Mouse (Mus musculus) gastrocnemius, postnatal 36 days (tissue): Measurements from ENCODE around the gene Fam181a. TPM values are rescaled to one million over a fixed set of nuclear protein-coding genes. Genes with fewer than 3 reads are reported as not detected.

Experiments used
- DNase-seq, 2 experiments: peaks; one replicate each; pipeline ENCODE4 v3.0.0; 2022
- intact Hi-C: fragments of 180-260 bp; cut with DNase I; formaldehyde crosslinking; loops from one replicate; pipeline ENCODE4 v1.15.1; 2025
- total RNA-seq, 2 experiments: library from RNA; stranded (reverse); gene quantifications; 2 replicates each; pipeline ENCODE4 v1.2.3; 2021

The Fam181a gene
- total RNA-seq, 2 experiments from 2014 or later, result not detected

DNA sequence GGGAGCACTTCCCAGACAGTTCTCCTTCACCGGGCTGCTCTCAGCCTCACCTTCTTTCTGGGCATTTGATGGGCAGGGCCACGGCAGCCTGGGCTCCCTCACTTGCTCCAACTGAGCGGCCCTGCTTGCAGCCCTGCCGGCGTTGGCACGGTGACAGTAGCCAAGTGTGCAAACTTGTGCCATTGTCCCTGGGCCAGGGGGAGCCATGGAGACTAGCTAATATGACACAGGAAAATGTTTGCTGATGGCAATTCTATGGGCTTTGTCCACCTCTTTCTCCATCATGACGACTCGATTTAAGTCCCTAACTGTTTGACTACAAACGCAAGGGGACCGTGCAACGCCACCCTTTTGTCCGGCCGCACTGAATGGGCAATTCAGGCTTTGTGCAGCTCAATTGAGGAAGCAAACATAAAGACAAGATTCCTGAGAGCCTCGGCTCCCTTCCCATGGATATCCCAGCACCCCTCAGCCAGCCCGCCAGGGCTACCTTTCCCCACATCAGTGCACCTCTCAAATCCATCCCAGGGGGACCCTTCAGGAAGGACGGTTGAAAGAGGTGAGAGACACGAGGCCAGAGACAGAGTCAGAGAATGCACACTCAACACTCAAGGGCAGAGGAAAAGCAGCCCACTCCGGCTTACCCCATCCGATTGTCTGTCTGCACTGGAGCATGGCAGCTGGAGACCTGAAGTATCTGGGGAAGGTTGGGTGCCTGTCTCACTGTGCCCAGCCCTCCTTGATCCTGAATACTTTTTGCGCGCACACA is 3.3 kb downstream of the Fam181a start:
- intact Hi-C loops, result no loop called here
- no peak for DNase-seq

DNA sequence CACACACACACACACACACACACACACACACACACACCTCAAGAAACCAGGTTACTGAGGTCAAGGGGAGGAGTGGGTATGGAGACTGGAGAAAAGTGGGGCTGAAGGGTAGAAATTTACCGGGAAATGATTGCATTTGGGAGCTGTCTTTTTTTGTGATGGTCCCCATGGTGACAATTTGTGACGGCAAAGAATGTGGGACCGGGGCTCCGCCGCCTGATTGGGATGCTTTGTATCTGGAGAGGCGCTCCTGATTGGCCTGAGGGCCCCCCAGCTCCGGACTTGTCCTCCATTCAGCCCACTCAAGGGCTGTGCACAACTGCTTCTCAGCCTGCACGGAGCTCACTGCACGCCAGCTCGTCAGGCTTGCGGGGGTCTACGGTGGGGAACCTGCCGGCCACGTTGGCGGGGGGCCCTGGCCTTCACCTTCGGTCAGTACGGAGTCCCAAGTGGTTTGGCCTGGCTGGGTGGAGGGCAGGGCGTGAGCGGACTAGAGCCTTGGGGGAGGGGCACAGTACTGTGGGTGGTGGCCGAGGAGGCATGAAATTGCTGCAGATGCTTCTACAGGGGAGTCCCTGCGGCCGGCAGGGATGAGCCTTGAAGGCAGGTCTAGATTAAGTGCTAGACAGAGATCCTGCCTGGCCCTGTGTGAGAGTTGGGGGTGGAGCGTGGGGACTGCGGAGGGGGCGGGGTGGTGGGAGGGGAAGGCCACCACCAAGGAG is 4.0 kb downstream of the Fam181a start:
- no peak for DNase-seq
- intact Hi-C loops, result no loop called here

- intact Hi-C loops, result no loop called here
- DNase-seq, result peak in 1 of 2 experiments; percentile 15
Measured at GRCm38 (mm10) chr12:103315831-103316545, 5.2 kb downstream of the Fam181a start.

- DNase-seq, result no peak
- intact Hi-C loops, result no loop called here
Measured at GRCm38 (mm10) chr12:103322801-103323200, 12.0 kb downstream of the Fam181a start.

- peak; percentile 74 to 77 for DNase-seq
- intact Hi-C loops, result loop anchor here (2.0 kb wide), 1 partner anchor 43 kb away; no protein-coding TSS in a partner anchor
Measured at GRCm38 (mm10) chr12:103325156-103325857, 14.5 kb downstream of the Fam181a start.

GRCm38 (mm10) chr12:103326569-103326968 is 15.8 kb downstream of the Fam181a start:
- intact Hi-C loops, result loop anchor here (1.0 kb wide), 1 partner anchor 21 kb away; no protein-coding TSS in a partner anchor

DNA sequence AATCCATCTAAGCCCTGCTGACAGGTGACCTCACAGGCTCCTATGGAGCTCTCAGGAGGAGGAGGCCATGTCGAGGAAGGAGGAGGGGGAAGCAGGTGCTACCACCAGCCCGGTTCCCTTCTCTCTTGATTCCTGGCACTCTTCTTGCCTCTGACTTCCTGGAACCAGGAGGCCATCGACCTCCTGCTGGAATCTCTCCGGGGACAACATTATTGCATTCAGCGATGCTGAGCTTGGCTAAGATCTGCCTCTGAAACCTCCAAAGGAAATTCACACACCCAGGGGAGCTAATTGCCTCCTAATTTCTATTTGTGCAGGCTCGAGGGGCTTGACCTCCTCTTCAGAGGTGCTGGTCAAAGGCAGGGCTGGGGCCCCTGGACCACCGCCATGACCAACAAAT is 16.3 kb downstream of the Fam181a start:
- intact Hi-C loops, result no loop called here
- DNase-seq, result no peak

More at GRCm38 (mm10) chr12:103326569-103326968, 15.8 kb downstream of the Fam181a start:
- DNase-seq, result no peak

DNA sequence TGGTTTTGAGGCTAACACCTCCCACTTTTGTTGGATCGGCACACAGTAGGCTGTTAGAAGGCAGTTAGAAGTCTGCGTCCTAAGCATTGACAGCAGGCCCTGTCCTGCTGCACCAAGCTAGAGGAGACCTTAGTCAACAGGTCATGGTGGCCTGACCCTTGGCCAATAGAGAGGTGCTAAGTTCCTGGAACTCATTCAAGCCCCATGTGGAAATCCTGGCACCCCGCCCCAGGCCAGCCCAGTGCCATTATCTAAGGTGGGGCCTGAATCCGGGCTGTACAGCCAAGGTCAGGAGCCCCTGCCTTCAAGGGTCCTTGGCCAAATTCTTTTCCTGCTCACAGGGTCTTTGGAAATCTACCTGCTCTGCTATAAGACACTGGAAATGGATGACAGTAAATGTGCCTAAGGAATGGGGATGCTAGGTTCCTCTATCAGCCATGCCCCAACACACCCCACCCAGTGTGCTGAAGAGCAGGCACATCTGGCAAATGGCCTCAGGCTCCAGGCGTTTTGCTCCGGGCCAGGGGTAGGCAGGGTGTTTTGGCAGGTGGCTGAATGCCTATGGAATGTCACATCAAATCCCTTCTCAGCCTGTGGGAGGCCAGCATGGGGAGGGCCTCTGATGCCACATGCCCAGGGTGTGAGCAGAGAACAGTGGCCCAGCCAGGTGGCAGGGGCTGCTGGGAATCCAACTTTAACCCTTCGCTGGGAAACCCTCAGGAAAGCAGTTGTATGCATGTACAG is 17.8 kb downstream of the Fam181a start:
- intact Hi-C loops, result no loop called here

GRCm38 (mm10) chr12:103331491-103331890 is 20.7 kb downstream of the Fam181a start:
- intact Hi-C loops, result no loop called here
- no peak for DNase-seq

More for the DNA sequence above, 17.8 kb downstream of the Fam181a start:
- DNase-seq, result no peak

- intact Hi-C loops, result no loop called here
Measured at GRCm38 (mm10) chr12:103332879-103333278, 22.1 kb downstream of the Fam181a start.

GRCm38 (mm10) chr12:103333426-103333825 is 22.7 kb downstream of the Fam181a start:
- no peak for DNase-seq
- intact Hi-C loops, result no loop called here

More at GRCm38 (mm10) chr12:103332879-103333278, 22.1 kb downstream of the Fam181a start:
- DNase-seq, result no peak

GRCm38 (mm10) chr12:103336766-103337165 is 26.0 kb downstream of the Fam181a start:
- DNase-seq, result no peak
- intact Hi-C loops, result no loop called here

DNA sequence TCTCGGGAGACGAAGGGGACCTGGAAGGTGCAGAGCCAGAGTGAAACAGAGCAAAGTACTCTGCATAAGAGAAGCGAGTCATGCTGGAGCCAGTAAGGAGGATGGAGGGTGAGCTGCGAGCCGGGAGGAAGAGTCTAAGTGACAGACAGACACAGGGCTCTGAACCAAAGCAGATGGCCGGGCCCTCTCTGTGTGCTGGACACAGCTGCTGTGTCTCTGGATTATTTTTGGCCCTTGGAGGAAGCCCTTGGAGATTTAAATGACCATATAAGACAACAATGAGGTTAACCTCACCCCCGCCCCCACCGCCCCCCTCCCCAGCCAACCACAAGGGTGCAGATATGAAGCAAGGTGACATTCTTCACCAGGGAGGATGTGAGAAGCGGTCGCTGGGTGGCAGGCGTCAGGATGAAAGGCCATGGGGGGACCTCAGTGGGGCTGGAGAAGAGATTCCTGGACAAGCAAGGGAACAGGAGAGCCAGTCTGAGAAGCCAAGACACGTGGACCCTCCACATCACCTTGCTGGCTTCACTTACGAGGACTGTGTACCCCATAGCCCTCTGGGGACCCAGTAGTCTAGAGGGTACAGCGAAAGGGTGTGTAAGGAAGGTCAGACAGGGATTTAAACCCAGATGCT is 27.5 kb downstream of the Fam181a start:
- intact Hi-C loops, result no loop called here
- DNase-seq, result no peak

GRCm38 (mm10) chr12:103341212-103341611 is 30.4 kb downstream of the Fam181a start:
- intact Hi-C loops, result no loop called here
- DNase-seq, result no peak

DNA sequence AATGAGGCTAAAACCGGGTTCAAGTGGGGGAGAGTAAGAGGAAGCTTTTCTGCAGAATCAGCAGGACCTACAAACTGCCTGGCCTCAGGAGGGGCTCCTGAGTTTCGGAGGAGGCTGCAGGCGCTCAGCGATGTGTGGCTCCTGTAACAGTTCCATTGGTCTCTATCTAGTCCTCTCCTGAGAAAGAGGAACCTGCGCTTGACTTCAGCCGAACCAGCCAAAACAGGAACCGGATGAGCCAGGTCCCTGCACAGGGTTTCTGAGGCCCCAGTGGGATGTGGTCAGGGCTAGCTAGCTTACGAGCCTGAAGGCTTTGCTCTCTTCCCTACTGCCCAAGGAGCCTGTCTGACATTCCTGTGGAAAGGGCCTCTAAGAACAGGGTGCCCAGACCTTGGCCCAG is 32.7 kb downstream of the Fam181a start:
- intact Hi-C loops, result no loop called here
- no peak for DNase-seq

DNA sequence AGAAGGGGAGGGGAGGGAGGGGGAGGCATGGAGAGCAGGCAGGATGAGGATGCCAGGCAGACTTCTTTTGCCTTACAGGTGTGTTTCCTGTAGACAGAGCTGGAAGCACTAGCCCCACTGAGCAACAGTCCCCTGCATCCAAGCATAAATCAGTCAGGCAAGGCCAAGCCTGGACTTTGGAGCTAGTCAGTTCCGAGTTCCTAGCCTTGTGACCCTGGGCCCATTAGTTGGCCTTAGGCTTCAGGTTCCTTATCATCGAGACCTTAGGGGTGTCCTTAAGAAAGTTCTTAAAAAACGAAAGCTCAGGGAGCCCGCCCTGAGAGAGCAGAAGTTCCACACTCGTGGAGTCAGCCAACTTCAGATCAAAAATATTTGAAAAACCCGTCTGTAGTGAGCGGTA is 34.2 kb downstream of the Fam181a start:
- intact Hi-C loops, result no loop called here
- no peak for DNase-seq

- DNase-seq, result no peak
- intact Hi-C loops, result loop anchor here (1.0 to 2.0 kb wide), 2 partner anchors 20 to 21 kb away; no protein-coding TSS in a partner anchor
Measured at GRCm38 (mm10) chr12:103346945-103347344, 36.2 kb downstream of the Fam181a start.

GRCm38 (mm10) chr12:103347406-103347805 is 36.6 kb downstream of the Fam181a start:
- DNase-seq, result no peak

DNA sequence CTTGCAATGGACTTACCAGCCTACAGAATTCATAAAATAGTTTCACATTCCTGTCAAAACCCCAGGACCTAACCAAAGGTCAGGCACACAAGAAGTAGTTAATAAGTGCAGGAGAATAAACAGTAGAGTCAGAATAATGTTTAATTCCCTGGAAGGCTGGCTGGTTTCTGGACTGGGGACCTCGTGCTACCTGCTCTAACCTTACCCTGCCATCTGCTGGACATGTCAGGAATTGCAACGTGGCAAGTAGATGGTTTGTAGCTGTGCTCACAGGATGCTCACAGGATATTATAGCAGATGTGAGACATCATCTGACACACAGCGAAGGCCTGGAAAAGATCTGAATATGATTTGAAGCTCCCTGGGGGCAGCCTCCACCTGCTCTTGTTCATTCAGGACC is 37.7 kb downstream of the Fam181a start:
- peak; percentile 55 to 69 for DNase-seq
- intact Hi-C loops, result no loop called here

More at GRCm38 (mm10) chr12:103347406-103347805, 36.6 kb downstream of the Fam181a start:
- intact Hi-C loops, result loop anchor here (1.0 to 2.0 kb wide), 2 partner anchors 19 to 21 kb away; no protein-coding TSS in a partner anchor
